Mouse (Mus musculus) liver, postnatal 0 days (tissue): ENCODE data around the gene Tgfbr2. TPM values are rescaled to one million over a fixed set of nuclear protein-coding genes. Genes with fewer than 3 reads are reported as not detected.
"Not testable (repeated sequence)": the region's sequence is repeated elsewhere in the genome, so short reads cannot be mapped to it uniquely, and the experiment has no call there.

Experiments
- ATAC-seq: fragments of 200-750 bp; cut with Nextera tagmentation; 2 replicates; pipeline ENCODE4 v1.8.0; 2017; ENCODE audit warnings: mild to moderate bottlenecking, moderate library complexity
- DNase-seq: peaks from one replicate; pipeline ENCODE4 v3.0.0-alpha.2; 2016
- H3K27ac ChIP-seq: fragments of 300-500 bp; sonication (generic); 2 replicates; pipeline ENCODE4 v1.5.1; 2014; ENCODE audit warnings: antibody characterized with exemption, moderate library complexity, mild to moderate bottlenecking, low read depth
- H3K27me3 ChIP-seq: fragments of 300-500 bp; sonication (generic); 2 replicates; pipeline ENCODE4 v1.6.1; 2014; ENCODE audit warnings: low read length, control low read depth, mixed read lengths; ENCODE audit not compliant: insufficient read depth
- H3K36me3 ChIP-seq: fragments of 300-500 bp; sonication (generic); replicated peaks from 2 replicates; pipeline ENCODE4 v1.6.1; 2014; ENCODE audit warnings: mild to moderate bottlenecking, control low read depth, low read length, moderate library complexity, mixed read lengths; ENCODE audit not compliant: insufficient read depth
- H3K4me1 ChIP-seq: fragments of 300-500 bp; sonication (generic); 2 replicates; pipeline ENCODE4 v1.6.1; 2014; ENCODE audit warnings: antibody characterized with exemption, mild to moderate bottlenecking, control low read depth; ENCODE audit not compliant: insufficient read depth
- H3K4me2 ChIP-seq: fragments of 300-500 bp; sonication (generic); 2 replicates; pipeline ENCODE4 v1.6.1; 2014; ENCODE audit warnings: low read depth, mild to moderate bottlenecking, low read length, moderate library complexity, mixed read lengths
- H3K4me3 ChIP-seq: fragments of 300-500 bp; sonication (generic); 2 replicates; pipeline ENCODE4 v1.5.1; 2014; ENCODE audit warnings: low read depth, low read length
- H3K9ac ChIP-seq: fragments of 300-500 bp; sonication (generic); replicated peaks from 2 replicates; pipeline ENCODE4 v1.6.1; 2014; ENCODE audit warnings: mild to moderate bottlenecking, moderate library complexity
- H3K9me3 ChIP-seq: fragments of 300-500 bp; sonication (generic); 2 replicates; pipeline ENCODE4 v1.6.1; 2016; ENCODE audit warnings: mild to moderate bottlenecking, control low read depth, low read length, mixed read lengths
- CTCF ChIP-seq: sonication (generic); IDR thresholded peaks from 2 replicates; pipeline ENCODE4 v1.5.1; 2016; ENCODE audit warnings: antibody characterized with exemption, low read depth
- EP300 ChIP-seq: IDR thresholded peaks from 2 replicates; pipeline ENCODE4 v1.6.1; 2016; ENCODE audit warnings: antibody characterized with exemption, low read depth, mild to moderate bottlenecking
- WGBS: fragments of 180-500 bp; shearing (Covaris S2); extraction: QIAGEN DNeasy Blood & Tissue Kit; methylation state at CpG from one replicate; pipeline ENCODE4 v1.1.7; 2014; ENCODE audit not compliant: insufficient replicate concordance; 5-methylcytosine and 5-hydroxymethylcytosine counted together
- polyA plus RNA-seq: library from polyadenylated mRNA; unstranded; fragments of >200 nt; fragmentation: Nextera tagmentation; extraction: Ambion mirVana; gene quantifications from 2 replicates; pipeline ENCODE4 v1.2.1, GENCODE M21; 2015

The Tgfbr2 gene
- polyA plus RNA-seq, 1 experiment from 2014 or later = 5.6 TPM

DNA sequence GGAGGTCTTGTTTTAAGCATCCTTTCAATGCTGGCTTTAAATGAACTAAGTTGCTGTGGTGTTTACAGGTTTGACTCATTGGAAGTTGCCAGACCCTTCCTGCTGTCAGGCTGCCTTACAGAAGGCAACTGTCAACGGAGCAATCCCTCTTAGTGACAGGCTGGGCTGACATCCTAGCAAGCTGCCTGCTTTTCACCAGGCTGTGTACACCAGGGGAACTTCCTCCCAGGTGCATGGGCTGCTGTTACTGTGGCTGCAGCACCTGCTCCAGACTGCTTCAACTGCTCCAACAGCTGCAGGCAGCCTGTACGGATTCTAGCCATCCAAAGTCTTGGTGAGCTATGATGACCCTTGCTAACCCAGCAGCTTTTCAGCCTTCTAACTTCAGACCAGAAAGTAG is 98.2 kb downstream of the Tgfbr2 start:
- Histone ChIP-seq H3K27me3 (no peaks in the 10 kb centered on the region), H3K4me3 (no peak overlapping the region), H3K4me1 (no peaks in the 10 kb centered on the region), H3K9me3 (no peaks in the 10 kb centered on the region), H3K27ac (peak overlapping the region; percentile 64; the same call in 1 of the 2 replicates), H3K9ac (no peak overlapping the region), H3K36me3 (no peaks in the 10 kb centered on the region), H3K4me2 (no peak overlapping the region)
- no peak for TF ChIP-seq CTCF
- no peak for TF ChIP-seq EP300
- peak; percentile 37 for DNase-seq
- peak; percentile 77 for ATAC-seq
- 28% methylated on average over 2 of the region's 2 CpGs for WGBS

DNA sequence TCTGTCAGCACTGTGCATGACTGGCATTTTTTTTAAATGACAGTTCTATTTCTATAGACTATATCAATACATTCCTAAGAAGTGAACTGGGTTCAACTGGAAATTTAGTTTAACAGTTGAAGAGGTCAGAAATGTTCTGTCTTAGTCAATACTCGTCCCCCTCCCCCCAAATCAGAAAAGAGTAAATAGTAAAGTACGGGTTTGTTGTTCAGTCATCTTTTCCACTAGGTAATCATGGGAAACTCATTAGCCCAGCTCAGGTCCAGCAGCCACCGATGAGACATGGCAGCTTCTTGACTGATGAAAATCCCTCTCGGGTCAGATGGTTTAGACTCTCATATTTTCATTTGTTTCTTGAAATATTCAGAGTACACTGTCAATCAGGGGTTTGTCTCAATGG is 99.0 kb downstream of the Tgfbr2 start:
- no peak for TF ChIP-seq EP300
- TF ChIP-seq CTCF = no peak
- 67% methylated on average over 4 of the region's 4 CpGs for WGBS
- Histone ChIP-seq H3K4me3 (no peak overlapping the region), H3K4me2 (no peak overlapping the region), H3K9me3 (no peaks in the 10 kb centered on the region), H3K9ac (no peak overlapping the region), H3K36me3 (no peaks in the 10 kb centered on the region), H3K27ac (no peak overlapping the region), H3K4me1 (no peaks in the 10 kb centered on the region), H3K27me3 (no peaks in the 10 kb centered on the region)
- ATAC-seq (no peak), DNase-seq (no peak)

DNA sequence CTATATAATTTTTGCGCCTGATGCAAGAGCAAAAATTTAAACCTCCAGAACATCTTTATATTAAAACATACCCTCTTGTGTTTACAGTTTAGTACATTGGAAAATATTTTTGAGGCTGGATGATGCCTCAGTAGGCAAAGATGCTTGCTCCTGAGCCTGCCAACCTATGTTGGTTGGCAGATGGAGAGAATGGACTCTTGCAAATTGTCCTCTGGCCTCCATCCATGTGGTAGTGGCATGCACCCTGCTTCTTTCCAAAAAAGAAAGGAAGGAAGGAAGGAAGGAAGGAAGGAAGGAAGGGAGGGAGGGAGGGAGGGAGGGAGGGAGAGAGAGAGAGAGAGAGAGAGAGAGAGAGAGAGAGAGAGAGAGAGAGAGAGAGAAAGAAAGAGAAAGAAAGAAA is 103.6 kb downstream of the Tgfbr2 start:
- not testable (repeated sequence) for DNase-seq, H3K4me1 ChIP-seq, H3K9me3 ChIP-seq, H3K4me2 ChIP-seq, H3K27ac ChIP-seq, H3K4me3 ChIP-seq, H3K36me3 ChIP-seq, H3K27me3 ChIP-seq, H3K9ac ChIP-seq, ATAC-seq
- WGBS = 85% methylated on average over 1 of the region's 1 CpGs

DNA sequence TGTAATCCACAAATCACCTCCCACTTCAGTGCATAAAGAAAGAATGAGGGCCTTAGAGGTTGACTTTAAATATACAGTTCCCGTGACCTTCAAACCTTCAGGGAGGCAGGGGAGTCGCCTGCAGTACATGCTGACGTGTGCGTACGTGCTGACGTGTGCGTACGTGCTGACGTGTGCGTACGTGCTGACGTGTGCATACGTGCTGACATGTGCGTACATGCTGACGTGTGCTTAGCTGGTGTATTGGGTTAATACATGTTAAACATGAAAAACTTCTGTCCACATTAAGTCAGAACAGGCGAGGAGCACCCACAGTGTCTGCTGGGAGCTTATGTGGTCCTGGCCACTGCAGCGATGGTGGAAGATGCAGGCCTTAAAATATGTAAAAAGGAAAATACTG is 110.4 kb downstream of the Tgfbr2 start:
- no peak overlapping the region for H3K4me3 ChIP-seq
- no peaks in the 10 kb centered on the region for H3K4me1 ChIP-seq
- 86% methylated on average over 17 of the region's 17 CpGs for WGBS
- no peak overlapping the region for H3K27ac ChIP-seq
- no peak for ATAC-seq
- H3K27me3 ChIP-seq = no peaks in the 10 kb centered on the region
- no peaks in the 10 kb centered on the region for H3K9me3 ChIP-seq
- H3K4me2 ChIP-seq = no peak overlapping the region
- TF ChIP-seq CTCF (no peak), EP300 (no peak)
- H3K36me3 ChIP-seq = no peaks in the 10 kb centered on the region
- no peak overlapping the region for H3K9ac ChIP-seq
- DNase-seq = no peak

DNA sequence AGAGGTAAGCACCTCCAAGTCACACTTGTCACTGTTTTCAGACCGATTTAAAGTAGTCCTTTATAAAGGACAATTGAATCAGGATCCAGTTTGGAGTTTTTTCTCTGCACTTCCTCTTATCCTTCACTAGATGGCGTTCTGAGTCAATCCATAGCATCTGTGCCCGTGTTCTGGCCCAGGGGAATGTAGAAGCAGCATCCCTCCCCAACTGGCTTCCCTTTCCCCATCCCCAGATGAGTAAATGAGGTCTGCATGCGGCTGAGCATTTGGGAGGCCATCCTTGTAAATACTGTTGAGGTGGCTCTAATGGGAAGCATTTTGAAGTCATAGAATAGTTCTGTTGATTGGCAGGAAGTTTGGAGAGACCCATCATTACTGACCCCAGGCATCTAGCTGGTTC is 114.5 kb downstream of the Tgfbr2 start:
- Histone ChIP-seq H3K36me3 (no peaks in the 10 kb centered on the region), H3K4me2 (no peak overlapping the region), H3K4me1 (0 out of 2 replicates have a peak, but pooled peaks cover 3% of the 10 kb centered on the region), H3K4me3 (no peak overlapping the region), H3K9me3 (no peaks in the 10 kb centered on the region; the same call in 1 of the 2 replicates), H3K27ac (no peak overlapping the region), H3K9ac (no peak overlapping the region), H3K27me3 (no peaks in the 10 kb centered on the region)
- no peak for TF ChIP-seq EP300
- peak; percentile 82 for TF ChIP-seq CTCF
- DNase-seq (no peak), ATAC-seq (no peak)
- WGBS = 8% methylated on average over 4 of the region's 4 CpGs

DNA sequence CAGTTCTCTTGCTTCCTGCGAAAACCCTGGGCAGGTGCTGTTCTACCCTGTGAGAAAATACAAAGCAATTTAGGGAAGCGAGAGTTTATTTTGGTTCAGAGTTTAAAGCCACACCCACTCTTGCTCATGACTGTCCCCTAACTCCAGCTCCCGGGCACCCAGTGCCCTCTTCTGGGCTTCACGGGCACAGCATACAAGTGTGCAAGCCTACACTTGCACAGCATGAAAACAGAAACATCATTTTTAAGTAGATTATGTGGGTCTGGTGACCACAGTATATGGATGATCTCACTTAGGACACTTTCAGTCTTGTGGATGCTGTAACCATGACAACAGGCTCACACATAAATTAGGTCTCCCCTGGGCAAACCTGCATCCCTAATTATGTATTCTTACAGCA is 116.0 kb downstream of the Tgfbr2 start:
- TF ChIP-seq CTCF (peak; percentile 66), EP300 (no peak)
- H3K4me1 ChIP-seq = 0 out of 2 replicates have a peak, but pooled peaks cover 3% of the 10 kb centered on the region
- H3K9ac ChIP-seq = no peak overlapping the region
- DNase-seq (peak; percentile 51), ATAC-seq (peak; percentile 75)
- no peaks in the 10 kb centered on the region; the same call in 1 of the 2 replicates for H3K9me3 ChIP-seq
- H3K4me3 ChIP-seq = no peak overlapping the region
- H3K27ac ChIP-seq = no peak overlapping the region
- H3K4me2 ChIP-seq = no peak overlapping the region
- no peaks in the 10 kb centered on the region for H3K27me3 ChIP-seq
- H3K36me3 ChIP-seq = no peaks in the 10 kb centered on the region
- WGBS = 30% methylated on average over 4 of the region's 4 CpGs

DNA sequence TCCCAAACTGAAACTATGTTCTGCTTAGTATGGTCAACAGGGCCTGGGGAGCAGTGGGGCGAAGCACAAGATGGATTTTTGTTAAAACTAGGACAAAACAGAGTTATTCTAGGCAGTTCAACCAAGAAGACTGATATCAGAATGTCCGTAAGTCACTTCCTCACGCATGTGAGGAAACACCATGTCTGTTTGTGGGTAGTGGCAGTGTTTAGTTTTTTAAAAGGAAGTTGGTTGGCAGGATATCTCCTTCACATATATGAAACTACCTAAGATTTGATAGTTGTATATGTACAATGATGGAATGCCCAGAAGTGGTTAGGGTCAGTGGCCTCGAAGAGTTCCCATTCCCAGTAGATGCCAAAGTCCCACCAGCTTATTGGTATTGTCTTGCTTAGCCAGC is 116.7 kb downstream of the Tgfbr2 start:
- Histone ChIP-seq H3K27me3 (no peaks in the 10 kb centered on the region), H3K4me2 (0 out of 2 replicates have a peak overlapping the region, but pooled peaks have one; percentile 9), H3K4me1 (0 out of 2 replicates have a peak, but pooled peaks cover 3% of the 10 kb centered on the region), H3K27ac (peak overlapping the region; percentile 39; the same call in 1 of the 2 replicates), H3K4me3 (no peak overlapping the region), H3K9me3 (no peaks in the 10 kb centered on the region; the same call in 1 of the 2 replicates), H3K9ac (no peak overlapping the region), H3K36me3 (no peaks in the 10 kb centered on the region)
- no peak for DNase-seq
- peak; percentile 17; the same call in 1 of the 2 replicates for ATAC-seq
- TF ChIP-seq EP300 (no peak), CTCF (no peak)
- 48% methylated on average over 4 of the region's 4 CpGs for whole genome bisulfite sequencing
